Mouse (Mus musculus) mammary gland, adult 2 months (tissue): ENCODE data around the gene Trpm2. TPM values are rescaled to one million over a fixed set of nuclear protein-coding genes. Genes with fewer than 3 reads are reported as not detected.

Source experiments
- polyA plus RNA-seq: library from polyadenylated mRNA; depleted of rRNA; stranded (reverse); fragments of >200 nt; gene quantifications from 2 replicates; pipeline ENCODE4 v1.2.3, GENCODE M21; 2012; ENCODE audit warnings: low replicate concordance; rRNA removed

The Trpm2 gene
- polyA plus RNA-seq: 4.3 and 5.9 TPM in 2 replicates

GRCm38 (mm10) chr10:77970481-77970880, at the start of gene Trpm2:
TSS of gene Trpm2 (minus strand) at chr10:77970563.

DNA sequence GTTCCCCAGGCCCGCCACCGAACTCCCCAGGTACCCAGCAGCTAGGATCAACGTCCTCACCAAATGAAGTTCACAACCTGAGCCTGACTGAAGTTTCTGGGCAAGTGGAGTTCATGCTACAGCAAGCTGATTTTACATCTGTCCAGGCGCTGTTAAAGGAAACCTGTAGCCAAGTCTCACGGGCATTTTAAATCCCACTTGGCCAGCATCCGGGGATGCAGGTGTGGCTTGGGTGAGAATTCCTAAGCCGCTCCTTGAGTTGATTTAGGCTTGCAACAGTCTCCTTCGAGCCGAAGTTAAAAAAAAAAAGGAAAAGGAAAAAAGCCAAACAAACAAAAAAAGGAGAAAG, 39.6 kb upstream of the Trpm2 start, which contains the start of gene Pfkl:
Pfkl (minus strand) TSS at position 139 of the 349 bp plus-strand sequence.

DNA sequence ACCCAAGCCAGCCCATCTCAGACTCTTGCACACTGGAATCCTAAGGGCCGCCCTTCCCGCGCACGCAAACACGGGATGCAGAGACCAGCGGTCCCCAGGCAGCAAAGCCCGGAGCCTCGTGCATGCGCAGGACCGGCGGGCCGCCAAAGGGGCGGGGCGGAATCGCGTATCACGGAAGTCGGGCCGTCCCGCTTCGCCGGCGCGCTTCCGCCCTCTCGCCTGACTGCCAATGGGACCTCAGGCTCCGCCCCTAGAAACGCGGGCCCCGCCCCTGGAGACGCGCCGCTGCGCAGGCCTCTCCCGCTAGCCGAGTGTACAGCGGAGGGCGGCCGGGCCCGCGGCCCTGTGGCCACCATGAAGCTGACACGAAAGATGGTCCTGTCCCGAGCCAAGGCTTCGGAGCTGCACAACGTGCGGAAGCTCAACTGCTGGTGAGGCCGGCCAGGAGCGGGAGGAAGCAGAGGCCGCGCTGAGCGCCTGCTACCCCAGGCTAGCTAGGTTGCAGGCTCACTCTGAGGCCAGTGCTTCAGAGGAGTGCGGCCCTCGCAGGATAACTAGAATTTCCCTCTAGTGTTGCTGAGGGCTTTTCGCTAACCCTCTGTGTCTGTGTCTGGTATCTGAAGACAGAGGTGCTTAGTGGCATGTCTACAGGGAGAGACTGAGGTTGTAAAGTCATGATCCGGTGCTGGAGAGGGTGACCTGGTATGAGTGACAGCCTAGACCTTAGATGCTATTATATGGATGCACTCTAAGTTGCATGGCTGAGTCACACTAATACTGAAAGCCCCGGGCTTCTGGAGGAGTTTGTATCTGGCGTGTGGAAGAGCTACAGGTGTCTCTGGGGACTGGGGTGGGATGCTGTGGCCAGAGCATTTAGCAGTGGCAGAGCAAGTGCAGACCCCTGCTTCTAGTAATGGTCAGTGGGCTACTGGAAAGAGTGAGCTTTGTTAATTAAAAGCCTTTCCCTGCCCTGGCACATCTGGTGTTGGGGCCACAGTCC, 8.3 kb upstream of the Trpm2 start, which contains the start of gene 1810043G02Rik:
1810043G02Rik (plus strand) TSS at position 174 of the 1,000 bp plus-strand sequence.

DNA sequence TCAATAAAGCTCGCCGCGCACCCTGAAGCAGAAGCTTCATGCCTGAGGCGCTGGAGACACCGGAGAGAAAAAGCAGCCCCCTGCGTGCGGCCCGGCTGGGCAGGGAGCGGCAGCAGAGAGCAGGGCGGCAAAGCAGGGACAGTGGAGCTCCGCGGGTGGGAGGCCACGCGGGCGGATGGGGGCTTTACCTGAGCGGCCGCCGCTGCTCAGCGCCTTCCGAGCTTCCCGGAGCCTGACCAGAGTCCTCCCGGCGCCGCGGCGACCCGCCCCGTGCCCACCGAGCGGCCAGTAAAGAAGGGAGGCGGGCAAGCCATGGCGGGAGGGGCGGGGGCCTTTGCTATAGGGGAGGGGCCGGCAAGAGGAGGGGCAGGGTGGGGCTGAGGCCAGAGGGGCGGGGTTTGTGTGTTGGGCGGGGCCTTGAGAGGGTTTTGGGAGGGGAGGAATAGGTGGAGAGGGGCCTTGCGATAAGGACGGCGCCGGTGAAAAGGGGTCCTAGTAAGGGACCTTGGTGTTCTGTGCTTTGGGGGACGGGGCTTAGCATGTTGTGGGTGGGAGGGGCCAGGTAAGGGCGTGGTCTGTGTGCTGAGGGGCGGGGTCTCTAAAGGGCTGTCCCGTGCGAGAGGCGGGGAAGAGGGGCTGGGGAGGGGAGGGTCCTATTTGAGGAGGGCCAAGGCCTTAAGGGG, 68.0 kb downstream of the Trpm2 start, which contains the start of gene Lrrc3:
Lrrc3 (minus strand) TSS at position 326 of the 683 bp plus-strand sequence.

GRCm38 (mm10) chr10:77861675-77862074, 108.7 kb downstream of the Trpm2 start, which contains the start of gene Gm3285:
TSS of gene Gm3285 (plus strand) at chr10:77861975.

Other genes starting within 250 kb of the Trpm2 start
- not detected in 2 replicates for gene Krtap12-1, start 250.0 kb downstream of the Trpm2 start, polyA plus RNA-seq
- not detected in 2 replicates for gene Gm10100, start 244.1 kb downstream of the Trpm2 start, polyA plus RNA-seq
- gene Gm18596, start 227.9 kb downstream of the Trpm2 start, polyA plus RNA-seq: not detected in 2 replicates
- gene Gm9736, start 219.2 kb downstream of the Trpm2 start, polyA plus RNA-seq: not detected in 2 replicates
- not detected in 2 replicates for gene Gm3233, start 210.9 kb downstream of the Trpm2 start, polyA plus RNA-seq
- not detected in 2 replicates for gene Gm3238, start 199.2 kb downstream of the Trpm2 start, polyA plus RNA-seq
- not detected in 2 replicates for gene Gm7138, start 193.6 kb downstream of the Trpm2 start, polyA plus RNA-seq
- not detected in 2 replicates for gene Gm3250, start 188.0 kb downstream of the Trpm2 start, polyA plus RNA-seq
- not detected in 2 replicates for gene Gm7137, start 182.4 kb downstream of the Trpm2 start, polyA plus RNA-seq
- gene Gm9639, start 175.5 kb downstream of the Trpm2 start, polyA plus RNA-seq: not detected in 2 replicates
- not detected in 2 replicates for gene Gm19668, start 171.4 kb downstream of the Trpm2 start, polyA plus RNA-seq
- gene Gm9507, start 158.7 kb downstream of the Trpm2 start, polyA plus RNA-seq: not detected in 2 replicates
- not detected in 2 replicates for gene Gm2696, start 155.9 kb downstream of the Trpm2 start, polyA plus RNA-seq
- gene Krtap10-4, start 143.5 kb downstream of the Trpm2 start, polyA plus RNA-seq: not detected in 2 replicates
- gene Krtap10-10, start 134.6 kb downstream of the Trpm2 start, polyA plus RNA-seq: not detected in 2 replicates
- gene Gm36176, start 123.8 kb downstream of the Trpm2 start, polyA plus RNA-seq: not detected in 2 replicates
- not detected in 2 replicates for gene Gm10318, start 117.7 kb downstream of the Trpm2 start, polyA plus RNA-seq
- not detected in 2 replicates for gene Gm3285, start 108.6 kb downstream of the Trpm2 start, polyA plus RNA-seq
- gene Lrrc3, start 68.0 kb downstream of the Trpm2 start, polyA plus RNA-seq: 3.1 and 4.6 TPM in 2 replicates
- 44.5 and 83.3 TPM in 2 replicates for gene 1810043G02Rik, start 8.0 kb upstream of the Trpm2 start, polyA plus RNA-seq
- 168 and 171 TPM in 2 replicates for gene Pfkl, start 39.5 kb upstream of the Trpm2 start, polyA plus RNA-seq
- 3.0 and 3.2 TPM in 2 replicates for gene Dnmt3l, start 71.4 kb upstream of the Trpm2 start, polyA plus RNA-seq
- 1.9 and 5.8 TPM in 2 replicates for gene Aire, start 73.0 kb upstream of the Trpm2 start, polyA plus RNA-seq
- gene Icosl, start 98.7 kb upstream of the Trpm2 start, polyA plus RNA-seq: 44.8 and 47.5 TPM in 2 replicates
- gene D10Jhu81e, start 199.2 kb upstream of the Trpm2 start, polyA plus RNA-seq: 209 and 350 TPM in 2 replicates
- gene Pwp2, start 214.6 kb upstream of the Trpm2 start, polyA plus RNA-seq: 10.2 and 12.9 TPM in 2 replicates